Mouse (Mus musculus): ENCODE measurements around the gene Mrgprf. TPM values are rescaled to one million over a fixed set of nuclear protein-coding genes. Genes with fewer than 3 reads are reported as not detected.

The Mrgprf gene
- polyA plus RNA-seq, 1 experiment: not detected

DNA sequence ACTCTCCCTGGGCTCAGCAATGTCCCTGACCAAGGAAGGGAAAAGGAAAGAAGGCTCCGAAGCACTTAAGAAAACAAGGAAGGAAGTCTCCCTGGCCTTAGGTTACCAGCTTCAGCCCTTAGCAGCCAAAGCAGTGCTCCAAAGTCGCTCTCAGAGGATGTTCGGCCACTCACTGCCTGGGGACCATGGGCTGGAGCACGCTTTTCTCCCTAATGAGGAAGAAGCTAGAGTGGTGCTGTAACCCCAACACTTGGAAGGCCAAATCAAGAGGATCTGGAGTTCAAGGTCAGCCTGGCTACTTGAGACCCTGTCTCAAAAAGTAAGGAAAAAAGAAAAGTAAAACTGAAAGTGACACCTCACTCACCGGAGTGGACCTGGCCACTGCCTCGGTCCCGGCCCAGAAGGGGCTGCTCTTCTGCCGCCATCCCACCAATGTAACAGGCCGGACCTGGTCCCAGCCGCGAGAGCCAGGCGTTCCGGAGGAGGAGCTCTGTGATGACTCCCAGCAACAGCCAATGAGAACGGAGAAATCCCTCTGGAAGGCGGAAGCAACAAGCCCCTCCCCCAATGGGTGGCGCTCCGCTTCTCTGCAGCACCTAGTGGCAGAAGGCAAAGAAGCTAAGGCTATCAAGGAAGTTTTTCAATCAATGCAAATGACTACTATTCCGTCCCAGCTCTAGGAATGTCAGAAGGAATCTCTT is 17.0 kb upstream of the Mrgprf start, which contains the start of gene Tpcn2:
Tpcn2 (minus strand) TSS at position 525 of the 701 bp plus-strand sequence.
- Histone ChIP-seq H3K4me3 (ENCODE audit: low read depth, low read length) (peak within 1 kb of the TSS; percentile 76), H3K27me3 (ENCODE audit: control insufficient read depth, insufficient read depth, low read length, poor library complexity, severe bottlenecking) (no peaks in the 10 kb centered on the region), H3K36me3 (ENCODE audit: control insufficient read depth, insufficient read depth, low read length, poor library complexity, severe bottlenecking) (no peaks in the 10 kb centered on the region), H3K9ac (ENCODE audit: low read depth, poor library complexity, severe bottlenecking) (peak within 1 kb of the TSS; percentile 58), H3K27ac (ENCODE audit: insufficient read depth, low read length) (peak within 1 kb of the TSS; percentile 61), H3K4me1 (ENCODE audit: control insufficient read depth, insufficient read depth, low read length) (peaks cover 3% of the 10 kb centered on the region), H3K9me3 (replicated peaks; ENCODE audit: control insufficient read depth, insufficient read depth, low read length, poor library complexity, severe bottlenecking) (no peaks in the 10 kb centered on the region)
- TF ChIP-seq EP300 (IDR thresholded peaks at IDR 0.05; ENCODE audit: insufficient read depth, low read depth, low read length): no peak
- peak; percentile 21 for TF ChIP-seq POLR2A (IDR thresholded peaks at IDR 0.05; ENCODE audit: insufficient read depth, low read length)

DNA sequence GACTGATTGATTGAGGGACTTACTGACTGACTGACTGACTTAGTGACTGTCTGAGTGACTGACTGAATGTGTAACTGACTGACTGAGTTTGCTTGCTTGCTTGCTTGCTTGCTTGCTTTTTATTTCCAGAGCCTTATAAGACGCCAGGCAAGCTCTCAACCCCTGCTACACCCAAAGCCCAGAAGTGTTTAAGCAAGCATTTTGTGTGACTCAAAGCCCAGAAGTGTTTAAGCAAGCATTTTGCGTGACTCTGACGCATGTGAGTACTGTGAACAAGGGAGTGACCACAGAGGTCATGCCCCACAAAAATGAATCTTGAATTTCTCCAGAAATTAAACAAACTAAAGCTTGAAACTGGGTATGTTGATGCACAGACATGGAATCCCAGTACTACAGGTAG is 16.3 kb upstream of the Mrgprf start:
- H3K9me3 ChIP-seq (replicated peaks; ENCODE audit: control insufficient read depth, insufficient read depth, low read length, poor library complexity, severe bottlenecking): no peaks in the 10 kb centered on the region
- TF ChIP-seq CTCF (IDR thresholded peaks at IDR 0.05; ENCODE audit: low read depth, low read length) (no peak), POLR2A (IDR thresholded peaks at IDR 0.05; ENCODE audit: insufficient read depth, low read length) (no peak), EP300 (IDR thresholded peaks at IDR 0.05; ENCODE audit: insufficient read depth, low read depth, low read length) (no peak)
- no peak overlapping the region for H3K4me3 ChIP-seq (ENCODE audit: low read depth, low read length)
- peak overlapping the region; percentile 61 for H3K27ac ChIP-seq (ENCODE audit: insufficient read depth, low read length)
- H3K27me3 ChIP-seq (ENCODE audit: control insufficient read depth, insufficient read depth, low read length, poor library complexity, severe bottlenecking): no peaks in the 10 kb centered on the region
- peaks cover 3% of the 10 kb centered on the region for H3K4me1 ChIP-seq (ENCODE audit: control insufficient read depth, insufficient read depth, low read length)
- H3K9ac ChIP-seq (ENCODE audit: low read depth, poor library complexity, severe bottlenecking): no peak overlapping the region
- H3K36me3 ChIP-seq (ENCODE audit: control insufficient read depth, insufficient read depth, low read length, poor library complexity, severe bottlenecking): no peaks in the 10 kb centered on the region

DNA sequence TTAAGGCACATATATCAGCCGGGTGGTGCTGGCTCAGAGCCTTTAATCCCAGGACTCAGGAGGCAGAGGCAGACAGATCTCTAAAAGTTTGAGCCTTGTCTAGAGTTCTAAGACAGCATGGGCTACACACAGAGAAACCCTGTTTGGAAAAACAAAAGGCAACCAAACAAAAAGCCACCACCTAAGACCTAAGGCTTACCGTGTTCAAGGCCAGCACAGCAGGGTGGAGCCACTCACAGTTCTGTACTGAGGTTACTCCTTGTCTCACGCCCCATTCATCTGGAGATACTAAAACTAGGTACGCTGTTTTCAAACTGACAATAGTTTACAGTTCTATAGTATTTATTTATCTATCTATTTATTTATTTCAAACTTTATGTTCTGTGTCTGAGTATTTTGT is 15.2 kb upstream of the Mrgprf start:
- Histone ChIP-seq H3K27me3 (ENCODE audit: control insufficient read depth, insufficient read depth, low read length, poor library complexity, severe bottlenecking) (no peaks in the 10 kb centered on the region), H3K4me1 (ENCODE audit: control insufficient read depth, insufficient read depth, low read length) (peaks cover 3% of the 10 kb centered on the region), H3K27ac (ENCODE audit: insufficient read depth, low read length) (peak overlapping the region; percentile 38; the same call in 1 of the 2 replicates), H3K36me3 (ENCODE audit: control insufficient read depth, insufficient read depth, low read length, poor library complexity, severe bottlenecking) (no peaks in the 10 kb centered on the region), H3K9me3 (replicated peaks; ENCODE audit: control insufficient read depth, insufficient read depth, low read length, poor library complexity, severe bottlenecking) (no peaks in the 10 kb centered on the region), H3K9ac (ENCODE audit: low read depth, poor library complexity, severe bottlenecking) (no peak overlapping the region), H3K4me3 (ENCODE audit: low read depth, low read length) (no peak overlapping the region)
- TF ChIP-seq CTCF (IDR thresholded peaks at IDR 0.05; ENCODE audit: low read depth, low read length) (no peak), POLR2A (IDR thresholded peaks at IDR 0.05; ENCODE audit: insufficient read depth, low read length) (no peak), EP300 (IDR thresholded peaks at IDR 0.05; ENCODE audit: insufficient read depth, low read depth, low read length) (no peak)

DNA sequence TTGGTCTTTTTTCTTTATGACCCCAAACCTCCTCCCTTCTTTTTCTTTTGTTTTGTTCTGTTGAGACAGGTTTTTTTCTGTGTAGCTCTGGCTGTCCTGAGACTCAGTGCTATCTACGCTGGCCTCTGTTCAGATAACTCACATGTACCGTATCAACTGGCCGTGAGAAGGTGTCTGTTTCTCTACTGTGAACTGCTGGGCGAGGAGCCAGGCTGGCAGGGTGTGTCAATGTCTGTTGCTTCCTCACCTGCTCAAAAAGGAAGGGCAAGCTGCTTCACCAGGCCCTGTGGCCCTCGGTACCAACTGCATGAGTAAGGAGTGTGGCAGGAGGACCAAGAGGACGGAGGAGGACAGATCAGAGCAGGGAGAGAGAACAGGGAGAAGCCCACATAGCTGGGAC is 13.2 kb upstream of the Mrgprf start:
- peaks cover 3% of the 10 kb centered on the region for H3K4me1 ChIP-seq (ENCODE audit: control insufficient read depth, insufficient read depth, low read length)
- H3K27ac ChIP-seq (ENCODE audit: insufficient read depth, low read length): no peak overlapping the region
- TF ChIP-seq POLR2A (IDR thresholded peaks at IDR 0.05; ENCODE audit: insufficient read depth, low read length): no peak
- no peak for TF ChIP-seq EP300 (IDR thresholded peaks at IDR 0.05; ENCODE audit: insufficient read depth, low read depth, low read length)
- no peak for TF ChIP-seq CTCF (IDR thresholded peaks at IDR 0.05; ENCODE audit: low read depth, low read length)
- no peak overlapping the region for H3K9ac ChIP-seq (ENCODE audit: low read depth, poor library complexity, severe bottlenecking)
- no peaks in the 10 kb centered on the region for H3K27me3 ChIP-seq (ENCODE audit: control insufficient read depth, insufficient read depth, low read length, poor library complexity, severe bottlenecking)
- H3K4me3 ChIP-seq (ENCODE audit: low read depth, low read length): no peak overlapping the region
- no peaks in the 10 kb centered on the region for H3K9me3 ChIP-seq (replicated peaks; ENCODE audit: control insufficient read depth, insufficient read depth, low read length, poor library complexity, severe bottlenecking)
- H3K36me3 ChIP-seq (ENCODE audit: control insufficient read depth, insufficient read depth, low read length, poor library complexity, severe bottlenecking): no peaks in the 10 kb centered on the region

DNA sequence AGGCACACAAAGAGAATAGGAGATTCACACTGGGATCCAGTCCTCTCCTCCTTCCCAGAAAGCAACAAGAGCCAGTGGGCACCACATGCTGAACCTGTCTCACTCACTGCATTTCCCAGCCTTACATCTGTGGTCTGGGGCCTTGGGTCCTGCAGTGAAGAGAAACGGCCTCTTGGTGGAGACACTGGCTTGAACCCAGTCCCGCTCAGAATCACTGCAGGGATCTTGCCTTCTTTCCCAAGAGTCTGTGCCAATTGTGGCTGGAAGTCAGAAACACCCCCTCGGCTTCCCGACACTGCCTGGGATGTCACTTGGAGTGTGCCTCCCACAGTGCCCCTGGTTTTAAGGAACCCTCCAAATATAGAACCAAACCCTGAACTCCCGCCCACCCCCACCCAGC is 11.3 kb upstream of the Mrgprf start:
- Histone ChIP-seq H3K9ac (ENCODE audit: low read depth, poor library complexity, severe bottlenecking) (no peak overlapping the region), H3K4me3 (ENCODE audit: low read depth, low read length) (no peak overlapping the region), H3K4me1 (ENCODE audit: control insufficient read depth, insufficient read depth, low read length) (peaks cover 3% of the 10 kb centered on the region), H3K36me3 (ENCODE audit: control insufficient read depth, insufficient read depth, low read length, poor library complexity, severe bottlenecking) (no peaks in the 10 kb centered on the region), H3K27ac (ENCODE audit: insufficient read depth, low read length) (no peak overlapping the region), H3K9me3 (replicated peaks; ENCODE audit: control insufficient read depth, insufficient read depth, low read length, poor library complexity, severe bottlenecking) (no peaks in the 10 kb centered on the region), H3K27me3 (ENCODE audit: control insufficient read depth, insufficient read depth, low read length, poor library complexity, severe bottlenecking) (no peaks in the 10 kb centered on the region)
- TF ChIP-seq POLR2A (IDR thresholded peaks at IDR 0.05; ENCODE audit: insufficient read depth, low read length): no peak
- TF ChIP-seq EP300 (IDR thresholded peaks at IDR 0.05; ENCODE audit: insufficient read depth, low read depth, low read length): no peak
- peak; percentile 83 for TF ChIP-seq CTCF (IDR thresholded peaks at IDR 0.05; ENCODE audit: low read depth, low read length)

DNA sequence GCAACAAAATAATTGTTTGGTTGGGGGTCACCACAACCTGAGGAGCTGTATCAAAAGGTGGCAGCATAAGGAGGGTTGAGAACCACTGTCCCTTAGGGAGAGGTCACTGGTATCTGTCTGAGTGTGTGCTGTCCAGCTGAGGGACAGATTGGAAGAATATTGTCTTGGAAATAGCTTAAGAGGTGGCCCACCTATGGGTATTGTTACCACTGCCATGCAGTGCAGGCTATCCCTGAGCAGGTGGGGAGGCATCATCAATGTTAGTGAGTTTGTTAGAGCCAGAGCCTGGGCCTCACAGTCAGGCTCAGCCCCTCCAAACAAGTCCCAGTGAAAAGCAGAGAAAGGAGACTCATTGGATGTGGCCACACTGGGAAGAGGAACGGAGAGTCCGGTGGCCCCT is 8.8 kb upstream of the Mrgprf start:
- no peaks in the 10 kb centered on the region for H3K4me1 ChIP-seq (ENCODE audit: control insufficient read depth, insufficient read depth, low read length)
- H3K27me3 ChIP-seq (ENCODE audit: control insufficient read depth, insufficient read depth, low read length, poor library complexity, severe bottlenecking): no peaks in the 10 kb centered on the region
- no peak overlapping the region for H3K4me3 ChIP-seq (ENCODE audit: low read depth, low read length)
- no peak overlapping the region for H3K27ac ChIP-seq (ENCODE audit: insufficient read depth, low read length)
- TF ChIP-seq CTCF (IDR thresholded peaks at IDR 0.05; ENCODE audit: low read depth, low read length) (no peak), POLR2A (IDR thresholded peaks at IDR 0.05; ENCODE audit: insufficient read depth, low read length) (no peak), EP300 (IDR thresholded peaks at IDR 0.05; ENCODE audit: insufficient read depth, low read depth, low read length) (no peak)
- no peak overlapping the region for H3K9ac ChIP-seq (ENCODE audit: low read depth, poor library complexity, severe bottlenecking)
- H3K36me3 ChIP-seq (ENCODE audit: control insufficient read depth, insufficient read depth, low read length, poor library complexity, severe bottlenecking): no peaks in the 10 kb centered on the region
- no peaks in the 10 kb centered on the region for H3K9me3 ChIP-seq (replicated peaks; ENCODE audit: control insufficient read depth, insufficient read depth, low read length, poor library complexity, severe bottlenecking)

Data from ES-Bruce4 (cell line).